Mouse (Mus musculus) left cerebral cortex, adult 9 months (tissue): ENCODE data around the gene Stat5b.
A peak's percentile ranks its signal among the peaks of the same experiment; 100 is the strongest.

Experiments used
- DNase-seq, 2 experiments: peaks; one replicate each; pipeline ENCODE4 v3.0.0; 2022; ENCODE audit warnings: low spot score in 2 of 2

Gene Stat5b

DNA sequence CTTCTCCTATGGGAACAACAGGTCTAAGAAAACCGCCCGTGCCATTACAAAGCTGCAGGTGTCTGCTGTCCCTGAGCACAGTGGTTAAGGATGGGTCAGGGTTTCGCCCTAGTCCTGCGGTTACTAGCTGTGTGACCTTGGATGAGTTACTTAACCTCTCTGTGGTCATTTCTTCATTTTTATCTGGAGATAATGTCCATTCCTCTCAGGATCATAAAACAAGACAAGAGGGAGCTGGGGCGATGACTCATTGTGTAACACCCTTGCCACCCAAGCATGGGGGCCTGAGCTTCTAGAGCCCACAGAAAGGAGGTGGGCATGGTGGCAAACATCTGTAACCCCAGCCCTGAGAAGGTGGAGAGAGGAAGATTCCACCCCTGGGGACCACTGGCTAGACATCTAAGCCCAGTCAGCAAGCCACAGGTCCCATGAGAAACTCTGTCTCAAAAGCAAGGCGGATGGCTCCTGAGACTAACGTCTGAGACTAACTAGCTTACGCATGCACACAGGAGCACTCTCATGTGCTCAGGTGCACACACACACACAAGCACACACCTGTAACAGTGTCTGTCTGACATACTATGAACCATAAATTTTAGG, 7.4 kb downstream of the Stat5b start:
- no peak for DNase-seq

DNA sequence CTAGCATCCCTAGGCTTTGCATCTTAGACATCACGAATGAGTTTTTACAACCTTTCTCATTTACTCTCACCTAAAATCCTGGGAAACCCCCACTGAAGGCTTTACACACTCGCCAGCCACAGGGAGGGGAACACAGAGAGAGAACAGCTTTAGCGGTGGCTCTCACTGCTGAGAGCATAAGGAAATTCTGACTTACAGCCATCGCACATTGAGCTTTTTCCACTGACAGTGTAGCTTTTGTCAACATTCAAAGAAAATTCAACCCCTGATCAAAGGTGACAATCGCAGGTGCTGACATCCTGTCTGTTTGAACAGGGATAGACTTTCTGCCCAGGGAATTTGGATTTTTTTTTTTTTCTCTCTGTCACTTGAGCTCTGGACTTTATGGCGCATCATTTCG, 8.5 kb downstream of the Stat5b start:
- no peak for DNase-seq

DNA sequence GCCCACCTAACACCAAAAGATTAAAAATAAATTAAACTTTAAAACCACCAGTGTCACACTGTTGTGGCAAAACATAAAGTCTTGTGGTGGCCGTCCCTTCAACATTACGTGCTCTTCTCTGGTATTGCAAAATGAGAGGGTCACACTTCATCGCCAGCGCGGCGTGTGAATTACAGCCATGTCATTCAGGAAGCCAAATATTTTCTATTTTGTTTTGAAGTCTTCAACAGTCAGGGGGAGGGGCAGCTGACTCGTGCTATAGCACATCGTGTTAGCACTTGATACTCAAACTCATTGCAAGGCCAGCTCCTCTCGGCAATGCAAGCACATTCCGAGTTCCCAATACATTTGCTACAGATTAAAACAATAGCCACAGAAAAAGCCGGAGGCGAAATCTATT, 9.7 kb downstream of the Stat5b start:
- no peak for DNase-seq

DNA sequence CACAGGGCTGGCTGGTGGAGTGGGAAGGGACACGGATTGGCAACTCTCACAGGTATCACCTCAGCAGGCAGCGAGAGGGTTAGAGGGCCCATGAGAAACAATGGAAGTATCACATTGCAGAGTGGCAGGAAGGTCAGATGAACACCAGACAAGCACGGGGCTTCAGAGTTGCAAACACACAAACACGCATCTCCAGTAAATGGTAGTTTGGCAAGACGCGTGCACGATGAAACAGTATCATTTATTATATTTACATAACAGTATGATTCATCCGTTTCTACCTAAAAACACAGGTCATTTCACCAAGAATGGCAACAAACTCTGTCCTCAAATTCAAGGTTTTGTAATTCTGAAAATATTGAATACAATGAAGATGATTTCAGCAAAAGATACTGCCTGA, 11.0 kb downstream of the Stat5b start:
- no peak for DNase-seq

DNA sequence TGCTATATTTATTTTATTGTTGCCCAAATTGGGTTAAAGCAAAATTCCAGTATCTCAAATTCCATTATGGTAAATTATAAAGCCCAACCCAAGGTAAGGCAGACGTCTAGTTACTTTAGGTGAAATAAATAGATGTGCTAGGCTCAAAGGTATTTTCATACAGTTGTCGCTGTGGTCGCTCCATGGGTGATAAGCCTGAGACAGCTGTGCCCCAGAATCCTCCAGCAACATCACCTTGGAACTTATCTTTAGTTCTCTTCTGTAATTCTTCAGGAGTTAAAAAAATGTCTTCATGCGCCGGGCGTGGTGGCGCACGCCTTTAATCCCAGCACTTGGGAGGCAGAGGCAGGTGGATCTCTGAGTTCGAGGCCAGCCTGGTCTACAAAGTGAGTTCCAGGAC, 11.6 kb downstream of the Stat5b start:
- no peak for DNase-seq

DNA sequence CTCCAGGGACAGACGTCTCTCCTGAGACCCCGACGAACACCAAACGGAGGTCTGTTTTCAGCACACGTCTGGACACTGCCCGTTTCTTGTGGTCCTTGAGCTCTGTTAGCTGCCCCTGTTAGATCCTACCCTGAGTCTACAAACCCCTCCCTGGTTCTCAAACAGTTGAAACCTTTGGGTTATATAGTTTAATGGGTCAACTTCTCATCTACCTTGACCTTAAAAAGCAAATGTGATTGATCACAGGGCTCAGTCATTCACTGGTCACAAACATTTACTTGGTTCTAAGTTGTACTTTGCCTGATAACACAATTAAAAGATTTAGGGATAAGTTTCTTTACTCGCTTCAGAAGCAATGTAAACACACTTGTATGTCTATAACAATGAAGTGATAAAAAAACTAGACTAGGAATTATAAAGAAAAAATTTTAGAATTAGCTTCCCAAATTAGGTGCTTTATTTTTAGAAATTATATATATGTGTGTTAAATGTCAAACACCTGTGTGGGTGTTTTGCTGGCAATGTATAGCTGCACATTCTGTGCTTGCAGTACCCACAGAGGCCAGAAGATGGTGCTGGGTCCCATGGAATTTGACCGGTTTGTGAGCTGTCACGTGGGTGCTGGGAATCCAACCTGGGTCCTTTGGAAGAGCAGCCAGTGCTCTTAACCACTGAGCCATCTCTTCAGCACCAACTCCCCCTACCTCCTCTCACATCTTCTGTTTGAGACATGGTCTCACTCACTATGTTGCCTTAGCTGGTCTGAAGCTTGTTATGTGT, 13.4 kb downstream of the Stat5b start:
- no peak for DNase-seq

DNA sequence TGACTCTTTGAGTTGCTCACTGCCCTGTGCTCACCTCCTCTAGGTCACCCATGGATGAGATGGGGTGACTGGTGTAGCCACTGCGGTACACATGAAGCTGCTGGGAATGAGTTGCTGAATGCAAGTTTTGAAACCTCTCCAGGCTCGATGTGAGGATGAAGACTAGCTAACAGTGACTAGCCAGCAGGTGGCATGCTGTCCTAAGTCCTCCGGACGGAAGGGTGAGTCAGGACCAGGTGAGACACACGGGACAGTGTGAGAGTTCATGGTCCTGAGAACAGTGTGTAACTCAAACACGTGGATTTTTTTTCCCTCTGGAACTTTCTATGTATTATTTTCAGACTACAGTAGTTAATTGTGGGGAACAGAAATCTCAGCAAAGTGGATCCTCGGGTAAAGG, 17.1 kb downstream of the Stat5b start:
- DNase-seq: no peak

DNA sequence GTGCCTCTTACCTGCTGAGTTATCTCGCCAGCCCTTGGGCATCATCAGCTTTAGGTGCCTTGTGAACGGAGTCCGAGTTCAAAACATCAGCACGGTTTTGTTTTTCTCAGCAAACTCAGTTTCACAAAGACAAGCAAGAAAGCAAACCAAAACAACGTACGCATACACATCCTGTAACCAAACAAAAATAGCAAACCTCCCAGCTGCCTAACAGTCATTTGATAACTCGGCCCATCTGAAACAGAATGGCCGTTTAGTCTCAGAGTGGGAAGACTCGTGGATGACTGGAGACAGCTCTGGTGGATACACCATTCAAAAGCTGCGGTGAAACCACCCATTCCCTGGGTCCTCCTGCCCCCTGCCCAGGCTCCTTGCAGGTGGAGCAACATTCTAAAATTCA, 19.1 kb downstream of the Stat5b start:
- no peak for DNase-seq

DNA sequence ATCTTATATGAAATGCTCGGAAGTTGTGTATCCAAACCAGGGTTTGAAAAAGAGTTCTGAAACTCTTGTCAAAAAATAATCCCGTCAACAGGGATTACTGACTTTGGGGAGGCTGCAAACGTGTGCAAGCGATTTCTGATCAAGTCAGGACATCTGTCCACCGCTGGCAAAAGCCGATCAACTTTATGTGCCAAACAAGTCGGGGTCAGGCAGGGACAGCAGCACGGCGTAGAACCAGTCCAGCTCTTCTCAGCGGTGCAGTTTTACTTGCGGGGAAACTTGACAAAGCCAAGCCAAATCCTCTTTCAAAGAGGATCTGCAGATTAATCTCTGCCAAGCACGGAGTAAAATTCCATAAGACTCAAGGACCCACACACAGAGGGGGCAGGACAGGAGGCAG, 20.8 kb downstream of the Stat5b start:
- no peak for DNase-seq

DNA sequence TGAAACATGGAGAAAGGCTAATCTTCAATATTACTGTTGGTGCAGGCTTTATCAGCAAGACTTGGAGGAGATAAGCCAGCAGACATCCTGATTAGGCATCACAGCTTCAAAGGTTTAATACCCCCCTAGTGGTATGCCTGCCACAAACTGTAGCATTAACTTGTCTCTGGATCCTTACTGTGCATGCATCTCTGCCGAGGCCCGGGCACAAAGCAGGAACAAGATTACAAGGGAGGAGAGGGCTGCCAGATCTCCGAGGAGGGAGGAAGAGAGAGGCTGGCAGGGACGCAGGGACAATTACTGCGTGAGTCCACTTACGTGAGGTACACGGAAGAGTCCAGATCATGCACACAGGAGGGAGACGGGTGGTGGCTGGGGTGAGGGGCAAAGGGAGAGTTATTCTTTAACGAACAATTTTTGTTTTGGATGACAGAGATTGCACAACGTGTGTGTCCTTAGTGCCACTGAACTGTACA, 21.8 kb downstream of the Stat5b start:
- no peak for DNase-seq

DNA sequence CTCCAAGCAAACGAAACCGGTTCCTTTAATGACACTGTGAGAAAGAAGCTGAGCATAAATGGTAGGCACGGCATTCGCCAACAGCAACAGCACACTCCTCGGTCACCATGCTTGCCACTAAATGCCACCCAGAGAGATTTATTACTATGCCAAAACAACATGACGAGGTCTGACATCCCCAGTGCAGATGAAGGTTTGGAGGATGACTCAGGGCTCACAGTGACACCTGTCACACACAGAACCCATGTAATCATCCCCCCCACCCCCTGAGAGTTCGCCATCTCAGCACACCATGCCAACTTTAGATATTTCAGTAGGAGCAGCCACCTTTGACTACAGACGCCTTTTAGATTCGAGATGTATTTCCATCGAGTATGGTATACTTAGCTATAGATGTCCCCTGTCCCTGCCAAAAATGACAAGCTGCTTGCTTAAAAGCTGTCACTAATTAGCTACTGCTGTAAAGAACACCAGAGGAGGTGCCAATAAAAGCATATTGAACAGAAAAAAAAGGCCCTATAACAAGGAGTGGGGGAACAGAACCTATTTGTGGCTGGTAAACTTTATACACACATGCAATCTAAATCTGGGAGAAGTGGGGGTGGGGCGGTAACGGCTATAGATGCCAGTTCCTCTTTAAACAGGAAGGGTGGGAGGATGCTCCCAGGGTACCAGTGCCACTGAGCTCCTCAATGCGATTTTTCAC, 24.2 kb downstream of the Stat5b start:
- DNase-seq: peak in 1 of 2 experiments; percentile 68

DNA sequence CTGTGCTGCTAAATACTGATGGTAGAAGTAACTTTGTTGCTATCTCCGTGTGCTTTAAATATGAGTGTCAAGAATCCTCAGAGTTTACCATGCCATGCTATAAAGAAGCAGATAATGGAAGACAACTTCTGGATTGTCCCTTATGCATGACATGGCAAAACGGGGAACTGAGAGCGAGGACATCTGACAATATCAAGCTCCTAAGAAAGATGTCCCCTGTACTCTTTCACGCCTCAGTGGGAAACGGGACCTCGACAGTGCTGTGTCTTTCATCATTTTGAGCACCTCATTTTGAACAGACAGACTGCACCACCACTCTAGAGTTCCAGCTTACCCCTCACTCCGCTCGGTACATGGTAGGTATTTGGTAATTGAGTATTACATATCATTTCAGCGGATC, 25.1 kb downstream of the Stat5b start:
- DNase-seq: no peak

DNA sequence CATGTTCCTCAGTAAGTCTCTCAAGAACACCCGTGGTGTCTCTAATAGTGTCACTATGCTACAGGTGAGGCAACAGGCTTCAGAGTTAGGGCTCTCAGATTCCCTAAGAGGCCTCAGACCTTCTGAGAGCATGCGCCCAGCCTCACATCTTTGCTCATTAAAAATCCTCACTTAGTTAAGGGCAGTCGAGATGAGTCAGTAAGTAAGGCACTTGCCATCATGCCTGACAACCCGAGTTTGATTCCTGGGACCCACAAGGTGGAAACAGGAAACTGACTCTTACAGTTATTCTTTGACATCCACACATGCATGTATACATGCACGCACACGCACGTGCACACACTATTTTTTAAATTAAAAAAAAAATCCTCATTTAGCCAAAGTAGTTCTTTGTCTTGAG, 26.0 kb downstream of the Stat5b start:
- DNase-seq: no peak

DNA sequence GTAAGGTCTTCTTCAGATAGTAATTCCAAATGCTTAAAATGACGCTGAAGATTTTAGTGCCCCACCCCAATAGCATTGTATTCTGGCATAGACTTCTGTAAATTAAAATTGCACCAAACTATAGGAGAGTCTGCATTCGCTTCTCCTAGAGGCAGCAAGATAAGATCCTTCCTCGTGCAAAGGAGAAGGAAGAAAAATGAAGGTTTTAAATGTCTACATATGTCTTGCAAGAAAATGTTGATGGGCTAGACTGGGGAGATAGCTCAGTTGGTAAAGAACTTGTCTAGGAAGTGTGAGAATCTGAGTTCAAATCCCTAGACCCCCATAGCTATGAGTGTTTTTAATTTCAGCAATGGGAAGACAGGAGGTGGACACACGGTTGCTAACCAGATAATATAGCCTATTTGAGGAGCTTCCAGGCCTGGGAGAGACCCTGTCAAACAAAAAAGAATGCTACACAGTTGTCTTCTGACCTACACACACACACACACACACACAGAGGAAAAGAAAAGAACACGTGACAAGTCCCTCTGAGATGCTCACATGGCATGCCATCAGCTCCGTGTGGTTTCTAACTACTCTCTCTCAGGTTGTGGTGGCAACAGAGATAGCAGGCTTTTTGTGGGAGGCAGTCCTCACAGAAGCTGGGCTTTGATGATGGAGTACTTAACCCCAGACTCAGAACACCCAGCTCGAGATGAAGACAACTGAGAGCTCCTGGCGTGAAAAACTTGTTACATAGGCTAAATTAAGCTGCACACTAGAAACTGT, 26.8 kb downstream of the Stat5b start:
- peak in 1 of 2 experiments; percentile 13 for DNase-seq

DNA sequence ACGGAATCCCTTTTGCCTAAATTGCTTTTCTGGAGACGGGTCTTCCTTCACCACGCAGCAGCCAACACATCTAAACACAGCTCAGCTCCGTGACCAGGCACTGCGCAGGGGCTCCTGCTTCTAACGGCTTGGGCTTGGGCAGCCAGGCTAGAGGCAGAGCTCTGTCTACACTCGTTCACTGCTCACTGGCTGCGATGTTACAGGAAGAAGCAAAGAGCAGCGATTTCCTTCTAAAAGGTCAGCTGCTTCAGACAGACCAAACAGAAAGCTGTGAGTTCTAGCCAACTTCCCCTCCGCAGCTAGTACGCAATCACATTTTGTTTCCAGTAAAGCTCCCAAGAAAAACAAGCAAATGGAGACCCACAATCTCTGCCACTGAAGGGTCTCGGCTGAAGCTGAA, 28.2 kb downstream of the Stat5b start:
- no peak for DNase-seq

DNA sequence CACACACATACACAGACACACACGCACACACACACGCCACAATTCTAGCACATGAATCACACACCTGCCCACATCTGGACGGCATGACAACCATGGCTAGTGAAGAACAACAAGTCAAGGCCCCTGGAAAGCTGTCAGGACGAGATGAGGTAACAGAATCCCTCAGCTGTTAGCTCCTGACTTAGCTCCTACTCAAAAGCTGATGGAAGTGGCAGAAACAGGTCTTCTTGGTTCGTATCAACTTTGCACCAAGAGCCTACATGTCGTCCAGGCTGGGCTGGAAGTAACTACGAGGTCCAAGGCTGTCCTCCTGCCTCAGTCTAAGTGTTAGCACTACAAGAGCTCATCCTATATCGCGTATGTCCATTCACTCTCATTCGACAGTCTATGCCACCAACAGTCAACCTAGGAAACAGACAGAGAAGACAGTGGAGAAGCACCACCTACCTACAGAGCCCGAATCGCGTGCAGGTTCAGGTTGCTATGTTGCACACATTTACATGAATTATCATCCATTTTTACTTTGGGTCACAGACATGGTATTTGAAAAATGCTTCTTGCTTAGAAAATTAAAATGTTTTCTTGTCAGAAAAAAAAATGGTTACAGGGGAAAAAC, 28.8 kb downstream of the Stat5b start:
- DNase-seq: no peak

DNA sequence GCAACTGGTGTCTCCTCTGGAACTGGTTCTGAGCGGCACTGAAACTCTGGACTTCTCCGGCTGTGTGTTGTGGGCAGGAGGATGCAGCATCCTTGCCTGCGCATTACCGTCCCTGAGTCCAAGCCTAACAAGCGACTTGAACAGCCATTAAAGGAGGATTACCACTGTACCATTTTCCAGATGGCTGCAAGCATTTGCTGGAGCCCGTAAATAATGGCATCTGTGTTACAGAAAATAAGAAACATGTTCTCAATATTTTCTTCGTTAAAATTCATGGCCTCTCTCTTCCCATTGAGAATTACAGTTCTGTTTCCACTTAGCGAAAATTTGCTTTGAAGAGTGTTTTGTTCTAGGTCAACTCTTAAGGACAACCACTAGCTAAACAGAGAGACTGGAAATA, 30.5 kb downstream of the Stat5b start:
- no peak for DNase-seq

DNA sequence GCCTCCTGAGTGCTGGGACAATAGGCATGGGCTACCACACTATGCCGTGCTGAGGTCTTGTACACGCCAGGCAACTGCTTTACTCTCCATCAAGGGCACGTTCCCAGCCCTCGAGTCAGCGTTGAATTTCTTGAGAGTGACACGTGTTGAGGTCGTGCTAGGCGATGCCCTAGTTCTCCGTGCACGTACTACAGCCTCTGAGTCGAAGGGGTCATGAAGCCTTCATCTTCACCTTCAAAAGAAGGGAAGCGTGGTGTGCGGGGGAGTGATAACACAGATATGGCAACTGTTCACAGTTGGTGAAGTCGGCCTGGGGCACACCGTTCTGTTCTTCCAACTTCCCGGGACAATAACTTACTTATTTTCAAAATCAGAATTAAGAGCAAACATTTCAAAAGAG, 30.9 kb downstream of the Stat5b start:
- DNase-seq: no peak

DNA sequence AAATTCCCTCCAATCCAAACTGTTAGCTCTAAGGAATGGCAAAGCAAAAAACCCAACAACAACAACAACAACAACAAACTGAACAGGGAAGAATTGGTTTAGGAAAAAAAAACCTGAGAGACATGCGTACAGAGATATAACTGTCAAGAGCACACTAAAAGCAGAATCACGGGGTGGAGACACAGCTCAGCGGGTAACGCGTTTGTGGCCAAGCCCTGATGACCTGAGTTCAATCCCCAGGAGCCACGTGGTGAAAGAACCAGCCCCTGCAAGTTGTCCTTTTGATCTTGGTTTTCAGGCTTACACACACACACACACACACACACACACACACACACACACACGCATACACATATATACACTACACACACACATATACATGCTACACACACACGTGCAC, 31.5 kb downstream of the Stat5b start:
- no peak for DNase-seq

DNA sequence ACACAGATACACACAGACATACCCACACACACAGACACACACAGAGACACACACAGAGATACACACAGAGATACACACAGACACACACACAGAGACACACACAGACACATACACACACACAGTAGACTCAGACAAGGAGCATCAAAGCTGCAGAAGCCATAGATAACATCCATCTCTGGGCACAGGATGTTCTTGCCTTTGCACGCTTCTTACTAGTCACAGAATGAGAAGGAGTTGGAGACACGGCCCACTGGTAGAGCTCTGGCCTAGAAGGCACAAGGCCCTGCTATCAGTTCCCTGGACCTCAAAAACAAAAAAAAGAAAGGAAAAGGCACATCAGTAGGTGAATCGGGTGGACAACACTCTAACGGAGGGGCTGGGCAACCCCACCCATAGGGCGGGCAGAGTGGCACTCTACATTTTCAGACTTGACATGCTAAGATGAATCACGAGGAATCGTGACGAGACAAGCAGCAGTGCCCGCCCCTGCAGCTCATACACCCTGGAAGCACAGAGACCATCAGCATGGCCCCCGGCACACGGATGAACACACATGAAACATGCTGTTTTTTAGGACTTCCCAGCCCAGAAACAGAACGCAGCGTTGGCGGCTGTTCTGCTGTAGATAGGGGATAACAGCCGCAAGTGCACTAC, 32.0 kb downstream of the Stat5b start:
- no peak for DNase-seq

DNA sequence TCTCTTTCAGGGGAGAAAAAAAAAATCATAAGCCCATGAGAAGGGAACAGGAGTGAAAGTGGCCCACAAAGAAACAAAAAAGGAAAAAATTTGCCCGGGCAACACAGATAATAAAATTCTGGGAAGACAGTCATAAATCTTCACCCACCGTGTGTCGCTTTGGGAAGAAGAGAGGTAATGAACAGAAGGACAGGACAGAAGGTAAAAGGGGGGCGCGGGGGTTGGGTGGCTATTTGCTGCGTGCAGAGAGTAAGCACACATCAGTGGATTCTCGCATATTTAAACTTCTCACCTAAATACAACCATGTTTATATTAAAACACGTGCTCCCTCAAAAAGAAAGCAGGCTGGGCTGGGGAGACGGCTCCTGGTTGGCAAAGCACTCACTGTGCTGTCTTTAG, 33.2 kb downstream of the Stat5b start:
- DNase-seq: no peak
